Mouse (Mus musculus): ENCODE measurements around the gene Gsdma2. TPM values are rescaled to one million over a fixed set of nuclear protein-coding genes. Genes with fewer than 3 reads are reported as not detected.

The Gsdma2 gene
- total RNA-seq, 2 experiments from 2014 or later, result not detected

DNA sequence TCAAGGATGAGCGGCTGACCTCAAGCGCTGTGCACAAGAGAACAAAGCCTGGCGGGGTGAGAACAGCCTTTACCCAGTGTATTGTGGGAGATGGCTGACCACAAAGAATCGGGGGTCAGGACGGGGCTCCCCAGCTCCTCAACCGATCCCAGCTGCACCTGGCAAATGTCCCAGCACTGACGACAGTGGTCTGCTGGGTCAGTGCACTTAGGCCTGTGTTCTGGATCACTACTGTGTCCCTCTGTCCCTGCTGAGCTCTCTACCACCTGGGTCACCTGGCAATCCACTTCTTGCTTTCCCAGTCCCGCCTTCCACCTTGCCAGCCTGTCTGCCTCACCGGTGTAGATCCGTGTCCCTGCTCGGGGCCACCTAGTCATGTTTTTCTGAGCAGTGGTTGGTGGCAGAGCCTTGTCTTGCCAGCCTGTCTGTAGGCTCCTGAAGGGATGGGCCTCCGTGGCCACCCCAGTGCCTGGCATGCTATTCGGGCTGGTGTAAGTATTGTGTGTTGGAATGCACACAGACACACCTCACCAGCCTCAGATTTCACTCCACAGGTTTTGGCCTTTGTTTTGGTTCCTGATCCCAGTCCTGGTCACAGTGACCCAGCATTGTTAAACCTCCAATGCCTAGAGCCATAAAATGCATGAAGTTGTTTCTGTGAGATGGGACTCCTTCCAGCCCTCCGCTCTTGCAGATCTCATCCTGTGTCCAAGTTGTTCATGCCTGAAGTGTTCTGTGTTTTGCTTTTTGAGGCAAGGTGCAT is 50.1 kb downstream of the Gsdma2 start:
- ATAC-seq (replicated peaks; ENCODE audit: poor library complexity, severe bottlenecking), result no peak

DNA sequence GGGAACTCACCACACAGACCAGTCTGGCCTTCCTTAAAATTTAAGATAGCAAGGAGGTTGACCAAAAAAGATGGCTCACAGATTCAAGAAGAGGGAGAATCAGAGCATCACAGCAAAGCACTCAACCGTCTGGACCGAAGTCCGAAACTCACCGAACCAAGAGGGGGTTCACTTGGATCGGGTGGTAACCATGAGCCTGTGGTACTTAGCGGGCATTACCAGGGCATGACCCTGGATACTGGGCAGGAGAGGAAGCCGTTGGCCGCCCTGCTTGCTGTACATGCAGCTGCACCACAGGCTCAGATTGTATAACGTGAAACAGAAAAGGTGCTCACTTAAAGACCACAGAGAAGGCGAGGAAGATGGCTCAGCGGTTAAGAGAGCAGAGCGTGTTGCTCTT is 50.7 kb downstream of the Gsdma2 start:
- no peak for ATAC-seq (replicated peaks; ENCODE audit: poor library complexity, severe bottlenecking)

- ATAC-seq (replicated peaks; ENCODE audit: poor library complexity, severe bottlenecking), result no peak
Measured at GRCm38 (mm10) chr11:98698849-98699640, 52.5 kb downstream of the Gsdma2 start.

DNA sequence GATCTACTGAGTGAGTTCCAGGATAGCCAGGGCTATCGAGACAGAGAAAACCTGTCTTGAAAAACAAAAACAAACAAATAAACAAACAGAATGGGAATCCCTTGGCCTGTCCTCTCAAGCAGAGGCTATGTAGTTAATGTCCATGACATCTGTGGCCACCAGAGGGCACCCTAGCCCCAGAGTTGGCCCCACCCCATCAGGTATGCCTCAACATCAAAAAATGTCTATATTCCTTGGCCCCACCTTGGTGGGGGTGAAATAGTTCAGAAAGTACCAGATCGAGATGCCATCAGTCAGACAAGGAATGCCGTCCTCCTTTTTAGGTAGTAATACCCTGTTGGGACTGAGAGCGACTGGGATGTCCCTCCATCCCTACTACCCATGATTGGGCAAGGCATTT is 53.4 kb downstream of the Gsdma2 start:
- peak; percentile 76 for ATAC-seq (replicated peaks; ENCODE audit: poor library complexity, severe bottlenecking)

- ATAC-seq (replicated peaks; ENCODE audit: poor library complexity, severe bottlenecking), result no peak
Measured at GRCm38 (mm10) chr11:98701213-98701670, 54.7 kb downstream of the Gsdma2 start, which contains the start of gene Csf3. Gene Csf3 (plus strand): TSS chr11:98701263.

DNA sequence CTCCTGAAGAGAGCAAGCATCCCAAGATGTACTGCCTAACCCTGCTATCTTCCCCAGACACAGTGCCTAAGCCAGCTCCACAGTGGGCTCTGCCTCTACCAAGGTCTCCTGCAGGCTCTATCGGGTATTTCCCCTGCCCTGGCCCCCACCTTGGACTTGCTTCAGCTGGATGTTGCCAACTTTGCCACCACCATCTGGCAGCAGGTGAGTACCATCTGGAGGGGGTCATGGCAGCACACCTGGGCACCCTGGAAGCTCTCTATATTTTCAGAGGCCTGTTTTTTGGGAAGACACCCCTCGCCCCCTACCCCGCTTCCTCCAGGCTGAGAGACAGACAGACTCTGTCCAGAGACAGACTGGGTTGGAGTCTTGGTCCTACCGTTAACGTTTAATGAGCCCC is 55.8 kb downstream of the Gsdma2 start:
- no peak for ATAC-seq (replicated peaks; ENCODE audit: poor library complexity, severe bottlenecking)

GRCm38 (mm10) chr11:98705021-98705420 is 58.5 kb downstream of the Gsdma2 start:
- no peak for ATAC-seq (replicated peaks; ENCODE audit: poor library complexity, severe bottlenecking)

Other genes with a start within 250 kb of the Gsdma2 start
- gene Pgap3, start 246.3 kb upstream of the Gsdma2 start, total RNA-seq (2014; fragmentation: Nextera tagmentation), result 1.3 and 3.1 TPM in 2 replicates
- gene Pgap3, start 246.3 kb upstream of the Gsdma2 start, total RNA-seq (2017), result 1.4 and 2.8 TPM in 2 replicates
- gene Erbb2, start 234.3 kb upstream of the Gsdma2 start, total RNA-seq (2014; fragmentation: Nextera tagmentation), result not detected in 2 replicates
- gene Erbb2, start 234.3 kb upstream of the Gsdma2 start, total RNA-seq (2017), result not detected in 2 replicates
- gene Mien1, start 207.8 kb upstream of the Gsdma2 start, total RNA-seq (2014; fragmentation: Nextera tagmentation), result 66.2 and 84.5 TPM in 2 replicates
- 23.7 and 24.9 TPM in 2 replicates for gene Mien1, start 207.8 kb upstream of the Gsdma2 start, total RNA-seq (2017)
- not detected in 2 replicates for gene Grb7, start 200.4 kb upstream of the Gsdma2 start, total RNA-seq (2014; fragmentation: Nextera tagmentation)
- not detected in 2 replicates for gene Grb7, start 200.4 kb upstream of the Gsdma2 start, total RNA-seq (2017)
- gene Ikzf3, start 100.7 kb upstream of the Gsdma2 start, total RNA-seq (2014; fragmentation: Nextera tagmentation), result 0.15 TPM in 1 of 2 replicates, not detected in the other
- gene Ikzf3, start 100.7 kb upstream of the Gsdma2 start, total RNA-seq (2017), result not detected in 2 replicates
- gene Zpbp2, start 95.7 kb upstream of the Gsdma2 start, total RNA-seq (2014; fragmentation: Nextera tagmentation), result 1.6 TPM in 1 of 2 replicates, not detected in the other
- not detected in 2 replicates for gene Zpbp2, start 95.7 kb upstream of the Gsdma2 start, total RNA-seq (2017)
- 5.9 and 7.3 TPM in 2 replicates for gene Ormdl3, start 59.4 kb upstream of the Gsdma2 start, total RNA-seq (2014; fragmentation: Nextera tagmentation)
- 7.7 and 8.6 TPM in 2 replicates for gene Ormdl3, start 59.4 kb upstream of the Gsdma2 start, total RNA-seq (2017)
- gene Lrrc3c, start 48.5 kb upstream of the Gsdma2 start, total RNA-seq (2014; fragmentation: Nextera tagmentation), result not detected in 2 replicates
- not detected in 2 replicates for gene Lrrc3c, start 48.5 kb upstream of the Gsdma2 start, total RNA-seq (2017)
- 1.6 and 1.8 TPM in 2 replicates for gene Gm12355, start 21.1 kb upstream of the Gsdma2 start, total RNA-seq (2014; fragmentation: Nextera tagmentation)
- gene Gm12355, start 21.1 kb upstream of the Gsdma2 start, total RNA-seq (2017), result 4.8 and 9.5 TPM in 2 replicates
- gene Gsdma3, start 20.4 kb upstream of the Gsdma2 start, total RNA-seq (2014; fragmentation: Nextera tagmentation), result not detected in 2 replicates
- gene Gsdma3, start 20.4 kb upstream of the Gsdma2 start, total RNA-seq (2017), result not detected in 2 replicates
- gene Gsdma, start 17.6 kb downstream of the Gsdma2 start, total RNA-seq (2014; fragmentation: Nextera tagmentation), result not detected in 2 replicates
- not detected in 2 replicates for gene Gsdma, start 17.6 kb downstream of the Gsdma2 start, total RNA-seq (2017)
- 77.3 and 81.3 TPM in 2 replicates for gene Psmd3, start 35.8 kb downstream of the Gsdma2 start, total RNA-seq (2014; fragmentation: Nextera tagmentation)
- gene Psmd3, start 35.8 kb downstream of the Gsdma2 start, total RNA-seq (2017), result 67.4 and 90.0 TPM in 2 replicates
- not detected in 2 replicates for gene Csf3, start 54.5 kb downstream of the Gsdma2 start, total RNA-seq (2014; fragmentation: Nextera tagmentation)
- not detected in 2 replicates for gene Csf3, start 54.5 kb downstream of the Gsdma2 start, total RNA-seq (2017)
- 57.3 and 68.2 TPM in 2 replicates for gene Med24, start 82.7 kb downstream of the Gsdma2 start, total RNA-seq (2014; fragmentation: Nextera tagmentation)
- 37.6 and 42.6 TPM in 2 replicates for gene Med24, start 82.7 kb downstream of the Gsdma2 start, total RNA-seq (2017)
- 39.3 and 39.5 TPM in 2 replicates for gene Thra, start 93.9 kb downstream of the Gsdma2 start, total RNA-seq (2014; fragmentation: Nextera tagmentation)
- gene Thra, start 93.9 kb downstream of the Gsdma2 start, total RNA-seq (2017), result 23.0 and 24.2 TPM in 2 replicates
- 2.3 and 2.8 TPM in 2 replicates for gene Nr1d1, start 128.6 kb downstream of the Gsdma2 start, total RNA-seq (2014; fragmentation: Nextera tagmentation)
- gene Nr1d1, start 128.6 kb downstream of the Gsdma2 start, total RNA-seq (2017), result 1.2 TPM in 1 of 2 replicates, not detected in the other
- gene Msl1, start 148.8 kb downstream of the Gsdma2 start, total RNA-seq (2014; fragmentation: Nextera tagmentation), result 72.7 and 75.0 TPM in 2 replicates
- gene Msl1, start 148.8 kb downstream of the Gsdma2 start, total RNA-seq (2017), result 59.8 and 70.1 TPM in 2 replicates
- gene Casc3, start 158.1 kb downstream of the Gsdma2 start, total RNA-seq (2014; fragmentation: Nextera tagmentation), result 46.1 and 46.7 TPM in 2 replicates
- gene Casc3, start 158.1 kb downstream of the Gsdma2 start, total RNA-seq (2017), result 13.6 and 31.8 TPM in 2 replicates
- gene Rapgefl1, start 190.0 kb downstream of the Gsdma2 start, total RNA-seq (2014; fragmentation: Nextera tagmentation), result 2.0 TPM in 1 of 2 replicates, not detected in the other
- gene Rapgefl1, start 190.0 kb downstream of the Gsdma2 start, total RNA-seq (2017), result 0.30 TPM in 1 of 2 replicates, not detected in the other
- gene Wipf2, start 216.9 kb downstream of the Gsdma2 start, total RNA-seq (2014; fragmentation: Nextera tagmentation), result 8.6 and 11.4 TPM in 2 replicates
- gene Wipf2, start 216.9 kb downstream of the Gsdma2 start, total RNA-seq (2017), result 2.7 and 2.8 TPM in 2 replicates